Mouse (Mus musculus) stomach, postnatal 0 days (tissue): ENCODE results near the gene Asphd1. TPM values are rescaled to one million over a fixed set of nuclear protein-coding genes. Genes with fewer than 3 reads are reported as not detected.

ENCODE experiments used
- ATAC-seq: fragments of 200-750 bp; cut with Nextera tagmentation; 2 replicates; pipeline ENCODE4 v1.8.0; 2017; ENCODE audit not compliant: low FRiP score, low TSS enrichment
- DNase-seq: peaks from one replicate; pipeline ENCODE4 v3.0.0-alpha.2; 2016; ENCODE audit warnings: low spot score
- H3K27ac ChIP-seq: fragments of 300-500 bp; sonication (generic); replicated peaks from 2 replicates; pipeline ENCODE4 v1.5.1; 2014; ENCODE audit warnings: mild to moderate bottlenecking, control low read depth
- H3K27me3 ChIP-seq: fragments of 300-500 bp; sonication (generic); 2 replicates; pipeline ENCODE4 v1.6.1; 2014; ENCODE audit warnings: low read length; ENCODE audit not compliant: control insufficient read depth, insufficient read depth
- H3K36me3 ChIP-seq: fragments of 300-500 bp; sonication (generic); 2 replicates; pipeline ENCODE4 v1.6.1; 2014; ENCODE audit warnings: low read length, mixed read lengths; ENCODE audit not compliant: control insufficient read depth, insufficient read depth
- H3K4me1 ChIP-seq: fragments of 300-500 bp; sonication (generic); replicated peaks from 2 replicates; pipeline ENCODE4 v1.6.1; 2014; ENCODE audit warnings: antibody characterized with exemption; ENCODE audit not compliant: control insufficient read depth, insufficient read depth
- H3K4me2 ChIP-seq: fragments of 300-500 bp; sonication (generic); replicated peaks from 2 replicates; pipeline ENCODE4 v1.6.1; 2014; ENCODE audit warnings: low read depth, mild to moderate bottlenecking, control low read depth, moderate library complexity
- H3K4me3 ChIP-seq: fragments of 300-500 bp; sonication (generic); 2 replicates; pipeline ENCODE4 v1.5.1; 2014; ENCODE audit warnings: low read depth, low read length, control low read depth
- H3K9ac ChIP-seq: fragments of 300-500 bp; sonication (generic); 2 replicates; pipeline ENCODE4 v1.6.1; 2014; ENCODE audit warnings: mild to moderate bottlenecking, low read length, control low read depth, mixed read lengths
- H3K9me3 ChIP-seq: fragments of 300-500 bp; sonication (generic); 2 replicates; pipeline ENCODE4 v1.6.1; 2016; ENCODE audit warnings: low read length; ENCODE audit not compliant: control insufficient read depth
- CTCF ChIP-seq: IDR thresholded peaks from 2 replicates; pipeline ENCODE4 v1.5.1; 2016; ENCODE audit warnings: antibody characterized with exemption, low read depth, mild to moderate bottlenecking, moderate library complexity
- EP300 ChIP-seq: optimal IDR thresholded peaks from 2 replicates; pipeline ENCODE3; 2016; ENCODE audit warnings: antibody characterized with exemption
- WGBS: fragments of 180-500 bp; shearing (Covaris S2); extraction: QIAGEN DNeasy Blood & Tissue Kit; methylation state at CpG from one replicate; pipeline ENCODE4 v1.1.7; 2014; 5-methylcytosine and 5-hydroxymethylcytosine counted together
- polyA plus RNA-seq: library from polyadenylated mRNA; unstranded; fragments of >200 nt; fragmentation: Nextera tagmentation; extraction: Ambion mirVana; gene quantifications from 2 replicates; pipeline ENCODE4 v1.2.1, GENCODE M21; 2015

Gene Asphd1
- polyA plus RNA-seq, 1 experiment from 2014 or later: 0.40 TPM

DNA sequence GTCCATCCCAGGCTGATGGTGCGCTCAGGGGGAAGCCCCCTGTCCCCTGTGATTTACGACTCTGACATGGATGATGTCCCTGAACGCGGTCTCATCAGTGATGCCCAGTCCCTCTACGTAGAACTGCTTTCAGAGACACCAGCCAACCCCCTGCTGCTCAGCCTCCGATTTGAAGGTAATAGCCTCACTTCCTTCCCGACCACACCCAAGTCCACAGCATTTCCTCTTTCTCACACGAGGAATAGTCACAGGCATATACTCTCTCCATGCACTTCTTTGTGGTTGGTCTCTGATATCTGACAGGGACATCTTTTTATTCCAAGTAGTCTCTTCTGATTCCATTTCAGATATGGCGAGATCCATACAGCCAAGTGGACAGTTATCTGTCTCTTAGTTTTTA lies 10.4 kb upstream of the Asphd1 start:
- no peak overlapping the region for H3K4me2 ChIP-seq
- H3K4me3 ChIP-seq: no peak overlapping the region
- H3K27ac ChIP-seq: no peak overlapping the region
- no peaks in the 10 kb centered on the region for H3K4me1 ChIP-seq
- no peaks in the 10 kb centered on the region for H3K9me3 ChIP-seq
- TF ChIP-seq CTCF (no peak), EP300 (no peak)
- ATAC-seq (no peak), DNase-seq (no peak)
- H3K9ac ChIP-seq: no peak overlapping the region
- no peaks in the 10 kb centered on the region for H3K36me3 ChIP-seq
- 52% methylated on average over 9 of the region's 9 CpGs for WGBS
- H3K27me3 ChIP-seq: no peaks in the 10 kb centered on the region

DNA sequence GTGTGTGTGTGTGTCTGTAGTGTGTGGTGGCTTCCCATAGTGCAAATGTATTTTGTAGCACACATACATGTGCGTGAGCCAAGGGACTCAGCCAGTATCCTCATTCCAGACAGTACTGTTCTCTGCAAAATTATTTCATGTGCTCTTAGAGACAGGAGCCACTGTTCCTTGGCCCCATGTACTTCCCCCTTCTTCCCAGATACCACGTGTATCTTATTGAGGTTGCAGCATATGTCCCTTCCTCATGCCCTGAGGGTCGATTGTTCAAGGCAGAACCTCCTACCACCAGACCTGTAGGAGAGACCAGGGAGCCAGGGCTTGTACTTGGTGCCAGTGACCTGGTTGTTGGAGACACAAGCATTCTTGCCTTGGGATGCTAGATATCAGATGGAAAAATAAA lies 5.7 kb upstream of the Asphd1 start:
- H3K9ac ChIP-seq: no peak overlapping the region
- TF ChIP-seq CTCF: no peak
- no peak for TF ChIP-seq EP300
- no peaks in the 10 kb centered on the region for H3K9me3 ChIP-seq
- H3K4me2 ChIP-seq: no peak overlapping the region
- no peak overlapping the region for H3K27ac ChIP-seq
- H3K36me3 ChIP-seq: no peaks in the 10 kb centered on the region
- DNase-seq (no peak), ATAC-seq (no peak)
- no peak overlapping the region for H3K4me3 ChIP-seq
- no peaks in the 10 kb centered on the region for H3K4me1 ChIP-seq
- 58% methylated on average over 3 of the region's 3 CpGs for WGBS
- H3K27me3 ChIP-seq: no peaks in the 10 kb centered on the region

DNA sequence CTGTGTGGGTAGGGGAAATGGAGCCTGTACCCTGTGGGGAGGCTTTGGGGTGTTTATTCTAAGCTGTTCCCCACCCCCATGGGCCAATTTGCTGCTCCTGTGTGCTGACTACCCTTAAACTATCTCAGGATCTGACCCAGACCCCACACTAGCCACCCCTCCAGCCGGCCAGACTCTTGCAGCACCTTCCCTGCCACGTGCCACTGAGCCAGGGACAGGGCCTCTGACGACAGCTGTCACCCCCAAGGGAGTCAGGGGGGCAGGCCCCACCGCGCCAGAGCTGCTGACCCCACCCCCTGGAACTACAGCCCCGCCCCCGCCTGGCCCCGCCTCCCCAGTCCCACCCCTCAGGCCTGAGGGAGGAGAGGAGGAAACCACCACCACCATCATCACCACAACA lies 3.3 kb upstream of the Asphd1 start:
- Histone ChIP-seq H3K9ac (no peak overlapping the region), H3K4me1 (no peaks in the 10 kb centered on the region), H3K9me3 (no peaks in the 10 kb centered on the region), H3K36me3 (no peaks in the 10 kb centered on the region), H3K27ac (no peak overlapping the region), H3K4me3 (no peak overlapping the region), H3K4me2 (no peak overlapping the region), H3K27me3 (no peaks in the 10 kb centered on the region)
- DNase-seq: no peak
- TF ChIP-seq CTCF (no peak), EP300 (no peak)
- ATAC-seq: no peak
- WGBS: 2% methylated on average over 8 of the region's 8 CpGs

GRCm38 (mm10) chr7:126951741-126952140 lies 2.4 kb upstream of the Asphd1 start:
- H3K9ac ChIP-seq: no peak overlapping the region
- ATAC-seq (no peak), DNase-seq (no peak)
- H3K27ac ChIP-seq: no peak overlapping the region
- no peak overlapping the region for H3K4me3 ChIP-seq
- WGBS: 26% methylated on average over 4 of the region's 4 CpGs
- no peak overlapping the region for H3K4me2 ChIP-seq
- no peaks in the 10 kb centered on the region for H3K36me3 ChIP-seq
- no peaks in the 10 kb centered on the region for H3K4me1 ChIP-seq
- no peak for TF ChIP-seq CTCF
- no peak for TF ChIP-seq EP300
- no peaks in the 10 kb centered on the region for H3K27me3 ChIP-seq
- H3K9me3 ChIP-seq: no peaks in the 10 kb centered on the region

DNA sequence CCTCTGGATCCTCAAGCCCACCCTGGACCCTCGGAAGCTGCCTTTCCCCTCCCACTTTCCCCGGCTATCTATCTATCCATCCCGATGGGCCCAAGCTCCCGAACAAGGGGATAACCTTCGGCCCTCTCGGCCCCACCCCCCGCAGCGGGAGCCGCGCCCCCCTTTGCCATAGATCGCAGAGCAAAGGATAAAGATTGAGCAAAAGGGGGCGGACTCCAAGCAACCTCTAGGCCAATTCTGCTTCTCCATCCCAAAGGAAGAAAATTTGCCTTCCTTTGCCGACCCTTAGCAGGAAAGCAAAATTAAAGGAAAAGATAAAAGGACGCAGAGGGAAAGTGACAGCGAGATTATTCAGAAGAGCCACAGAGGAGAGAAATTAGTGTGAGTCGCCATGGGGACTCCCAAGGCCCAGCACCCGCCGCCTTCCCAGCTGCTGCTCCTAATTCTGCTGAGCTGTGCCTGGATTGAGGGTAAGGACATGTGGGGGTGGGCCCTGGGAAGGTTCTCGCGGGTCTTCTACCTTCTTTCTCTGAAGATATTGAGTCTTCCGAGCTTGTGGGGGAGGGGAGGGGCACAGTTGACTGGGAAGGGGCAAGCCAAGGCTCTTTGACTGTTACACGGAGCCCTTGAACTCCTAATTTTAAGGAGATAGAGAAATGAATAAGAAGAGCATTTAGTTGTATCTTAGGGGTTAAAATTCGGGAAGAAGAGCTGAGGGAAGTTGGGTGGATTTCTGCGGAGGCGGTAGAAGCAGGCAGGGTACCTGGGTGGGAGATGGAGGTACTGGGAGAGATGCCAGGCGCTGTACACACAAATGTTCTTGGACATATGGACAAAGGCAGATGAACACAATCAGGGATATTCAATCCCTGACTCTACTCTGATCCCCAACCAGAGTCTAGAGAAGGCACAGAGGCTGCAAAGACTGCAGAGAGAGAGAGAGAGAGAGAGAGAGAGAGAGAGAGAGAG lies 1.5 kb upstream of the Asphd1 start:
- no peak for TF ChIP-seq CTCF
- no peak for TF ChIP-seq EP300
- no peak overlapping the region for H3K27ac ChIP-seq
- DNase-seq (no peak), ATAC-seq (no peak)
- no peak overlapping the region for H3K9ac ChIP-seq
- no peaks in the 10 kb centered on the region for H3K27me3 ChIP-seq
- H3K4me1 ChIP-seq: no peaks in the 10 kb centered on the region
- 7% methylated on average over 26 of the region's 26 CpGs for WGBS
- no peak overlapping the region for H3K4me2 ChIP-seq
- no peak overlapping the region for H3K4me3 ChIP-seq
- no peaks in the 10 kb centered on the region for H3K36me3 ChIP-seq
- no peaks in the 10 kb centered on the region for H3K9me3 ChIP-seq
